Comparison of ENCODE assay signal across 10 mouse cellular contexts in the genomic region with DNA sequence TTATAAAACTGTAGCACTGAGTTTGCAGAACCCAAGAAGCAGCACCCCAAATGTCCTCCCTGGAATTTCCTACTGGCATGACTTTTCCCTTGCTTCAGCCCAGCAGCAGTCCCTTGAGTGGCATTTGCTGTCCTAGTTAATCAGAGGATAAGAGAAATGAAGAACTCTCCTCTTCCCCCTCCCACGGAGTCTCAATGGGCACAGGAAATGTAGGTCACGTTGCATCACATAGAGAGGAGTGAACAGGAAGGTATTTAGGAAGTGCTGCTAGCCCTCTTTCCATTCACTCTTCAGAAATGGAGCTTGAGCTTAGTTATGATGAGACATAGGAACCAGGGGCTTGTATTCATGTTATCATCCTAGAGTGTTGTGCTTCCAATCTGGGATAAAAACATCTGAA. TPM values are rescaled to one million over a fixed set of nuclear protein-coding genes. Genes with fewer than 3 reads are reported as not detected.
A peak's percentile ranks its signal among the peaks of the same experiment; 100 is the strongest.
DNase-seq lines count a peak whose midpoint lies in the region; ATAC-seq lines count a peak whose summit lies in the region.
"Had no signal": no experiment of that assay in that cellular context is flagged by ENCODE, and none has a peak within 500 bp of the region (broad histone marks: within the 10 kb centered on the region; RNA-seq: fewer than 3 reads in every experiment).

No protein-coding gene starts in this region.

- intact Hi-C loops in heart, postnatal 25 days (cut with DNase I), result no loop called here

- peak; percentile 22 for DNase-seq in gastrocnemius, adult 18-20 months (ENCODE audit: low spot score)
- DNase-seq in gastrocnemius, postnatal 10 days, result no peak
- DNase-seq in thymus, postnatal 0 days (ENCODE audit: low spot score), result peak; percentile 42
- DNase-seq in thymus, postnatal 10 days (ENCODE audit: low spot score in 2 of 2), result no peak
- peak; percentile 52 for DNase-seq in splenic B cell, adult 2 months (ENCODE audit: low read depth, low spot score)
- no peak for DNase-seq in urinary bladder, adult 2 months (ENCODE audit: low spot score)
- no peak for DNase-seq in heart, postnatal 25 days (ENCODE audit: low spot score)
- DNase-seq: kidney, postnatal 14 days had no signal

- no peaks in the 10 kb centered on the region for H3K27me3 ChIP-seq in splenic B cell, adult 2 months (ENCODE audit: control insufficient read depth, insufficient read depth, low read length, poor library complexity, severe bottlenecking)
- H3K27me3 ChIP-seq: stomach, embryonic 15.5 days had no signal

- no peaks in the 10 kb centered on the region for H3K36me3 ChIP-seq in splenic B cell, adult 2 months (ENCODE audit: control insufficient read depth, insufficient read depth, low read length, poor library complexity, severe bottlenecking)
- H3K36me3 ChIP-seq: stomach, embryonic 15.5 days had no signal

- ATAC-seq in hematopoietic stem cell, adult 5-6 weeks (replicated peaks in 1 of 2; ENCODE audit: insufficient read depth in 1 of 2, low FRiP score in 2 of 2, low TSS enrichment in 1 of 2, low read depth in 1 of 2, poor library complexity in 2 of 2, severe bottlenecking in 2 of 2), result peak; percentile 95 to 98

RNA-seq across cellular contexts. Expression of a gene that starts 19.6 kb away (rescaled TPM):
- total RNA-seq in gastrocnemius, adult 18-20 months (2021), result 100 to 1,000 TPM; 120 to 140 TPM
- total RNA-seq in gastrocnemius, postnatal 10 days (2021), result 100 to 1,000 TPM; 128 to 132 TPM
- 235 TPM in 2 replicates for polyA plus RNA-seq in thymus, postnatal 0 days (2015; fragmentation: Nextera tagmentation; extraction: Ambion mirVana)
- 216 and 342 TPM in 2 replicates for total RNA-seq in hematopoietic stem cell, adult 5-6 weeks (2017)
- 81.7 and 94.0 TPM in 2 replicates for polyA plus RNA-seq in urinary bladder, adult 2 months (2012; rRNA removed)
- total RNA-seq in heart, postnatal 25 days (2021), result 10 to 100 TPM; 87.7 to 96.3 TPM

RNA-seq across cellular contexts. Expression of a gene that starts 20.0 kb away (rescaled TPM):
- total RNA-seq in gastrocnemius, adult 18-20 months (2021), result 10 to 100 TPM; 20.4 to 23.3 TPM
- total RNA-seq in gastrocnemius, postnatal 10 days (2021), result 10 to 100 TPM; 14.9 to 15.4 TPM
- 2.6 and 4.3 TPM in 2 replicates for polyA plus RNA-seq in thymus, postnatal 0 days (2015; fragmentation: Nextera tagmentation; extraction: Ambion mirVana)
- total RNA-seq in hematopoietic stem cell, adult 5-6 weeks (2017), result 25.4 and 33.5 TPM in 2 replicates
- 18.1 and 18.3 TPM in 2 replicates for polyA plus RNA-seq in urinary bladder, adult 2 months (2012; rRNA removed)
- 10 to 100 TPM; 14.7 to 19.0 TPM for total RNA-seq in heart, postnatal 25 days (2021)

Comparison
In these comparisons a context has a peak if more than half of its experiments do, and no peak if none do; other contexts are left out.
1. DNase-seq: peak in gastrocnemius, adult 18-20 months (single experiment), thymus, postnatal 0 days (single experiment) and splenic B cell, adult 2 months (single experiment); none in gastrocnemius, postnatal 10 days (single experiment), thymus, postnatal 10 days (0 of 2), urinary bladder, adult 2 months (single experiment) and heart, postnatal 25 days (single experiment).